Mouse (Mus musculus): Measurements from ENCODE around the gene D6Wsu163e. TPM values are rescaled to one million over a fixed set of nuclear protein-coding genes. Genes with fewer than 3 reads are reported as not detected.

The D6Wsu163e gene
- 10 to 100 TPM; 38.3 to 42.9 TPM for total RNA-seq (2021)
- long read RNA-seq, experiment 1, transcript D6Wsu163e-201 (14 exons, 2,501 nt), result major isoform, 27 of 47 reads
- long read RNA-seq, experiment 1, partial matches to known transcripts, result 8 of 47 reads
- long read RNA-seq, experiment 1, other reads (novel, unspliced or antisense), result 9 of 47 reads
- long read RNA-seq, experiment 2, transcript D6Wsu163e-201 (14 exons, 2,501 nt), result major isoform, 23 of 41 reads
- long read RNA-seq, experiment 2, partial matches to known transcripts, result 8 of 41 reads
- long read RNA-seq, experiment 2, other reads (novel, unspliced or antisense), result 8 of 41 reads

DNA sequence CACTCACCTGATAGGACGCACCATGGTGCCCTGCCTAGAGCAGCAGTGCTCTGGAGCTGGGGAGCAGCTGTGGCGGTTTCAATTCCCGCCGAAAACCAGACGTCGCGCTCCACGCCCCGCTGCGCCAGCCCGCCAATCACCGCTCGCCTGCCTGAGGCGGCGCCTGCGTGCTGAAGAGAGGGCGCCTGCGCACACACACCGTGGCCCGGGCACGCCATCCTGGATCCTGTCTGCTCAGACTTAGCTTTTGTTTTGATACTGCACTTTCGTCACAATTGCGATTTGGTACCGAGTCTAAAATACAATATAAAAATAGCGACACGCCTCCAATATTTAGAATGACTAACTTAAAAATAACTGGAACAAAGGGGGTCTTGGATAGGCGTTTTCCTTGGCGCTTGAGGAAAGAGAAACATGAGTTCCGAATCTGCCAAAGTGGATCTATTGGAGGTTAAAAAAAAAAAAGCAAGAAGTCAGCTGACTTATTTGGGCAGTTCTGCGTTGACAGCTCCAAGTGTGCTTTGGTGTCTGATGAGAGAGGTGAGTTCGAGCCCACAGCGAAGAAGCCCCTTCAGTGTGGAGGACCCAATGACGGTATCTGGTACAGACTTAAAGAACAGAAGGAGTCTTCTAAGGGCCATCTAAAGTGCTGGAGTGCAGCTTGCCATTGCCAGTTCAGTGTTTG, at the start of gene D6Wsu163e, which contains the start of gene Rad51ap1:
D6Wsu163e (plus strand) TSS at position 476 of the 685 bp plus-strand sequence.
Rad51ap1 (minus strand) TSS at position 101 of the 685 bp plus-strand sequence.
- peak; percentile 96 to 97 for DNase-seq (ENCODE audit: low spot score in 2 of 2)

DNA sequence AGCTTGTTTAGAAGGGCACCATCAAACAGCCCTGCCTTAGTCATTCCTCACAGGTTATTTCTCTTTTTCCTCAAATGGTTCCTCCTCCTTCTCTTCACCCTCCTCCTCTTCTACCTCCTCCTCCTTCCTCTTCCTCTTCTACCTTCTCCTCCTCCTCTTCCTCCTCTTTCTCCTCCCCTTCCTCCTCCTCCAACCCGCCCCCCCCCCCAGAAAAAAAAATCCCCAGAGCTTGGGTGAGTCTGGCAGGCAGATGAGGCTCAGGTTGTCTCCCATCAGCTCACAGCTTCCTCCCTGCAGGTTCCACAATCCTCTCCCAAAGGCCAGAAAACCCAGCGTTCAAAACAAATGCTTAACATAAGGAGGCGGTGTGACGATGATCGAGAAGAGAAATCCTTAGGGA, 32.4 kb upstream of the D6Wsu163e start:
- no peak for DNase-seq (ENCODE audit: low spot score in 2 of 2)

GRCm38 (mm10) chr6:126907876-126908275, 31.9 kb upstream of the D6Wsu163e start:
- no peak for DNase-seq (ENCODE audit: low spot score in 2 of 2)

- DNase-seq (ENCODE audit: low spot score in 2 of 2), result no peak
Measured at GRCm38 (mm10) chr6:126910727-126911126, 29.0 kb upstream of the D6Wsu163e start.

- DNase-seq (ENCODE audit: low spot score in 2 of 2), result no peak
Measured at GRCm38 (mm10) chr6:126914928-126915327, 24.8 kb upstream of the D6Wsu163e start.

DNA sequence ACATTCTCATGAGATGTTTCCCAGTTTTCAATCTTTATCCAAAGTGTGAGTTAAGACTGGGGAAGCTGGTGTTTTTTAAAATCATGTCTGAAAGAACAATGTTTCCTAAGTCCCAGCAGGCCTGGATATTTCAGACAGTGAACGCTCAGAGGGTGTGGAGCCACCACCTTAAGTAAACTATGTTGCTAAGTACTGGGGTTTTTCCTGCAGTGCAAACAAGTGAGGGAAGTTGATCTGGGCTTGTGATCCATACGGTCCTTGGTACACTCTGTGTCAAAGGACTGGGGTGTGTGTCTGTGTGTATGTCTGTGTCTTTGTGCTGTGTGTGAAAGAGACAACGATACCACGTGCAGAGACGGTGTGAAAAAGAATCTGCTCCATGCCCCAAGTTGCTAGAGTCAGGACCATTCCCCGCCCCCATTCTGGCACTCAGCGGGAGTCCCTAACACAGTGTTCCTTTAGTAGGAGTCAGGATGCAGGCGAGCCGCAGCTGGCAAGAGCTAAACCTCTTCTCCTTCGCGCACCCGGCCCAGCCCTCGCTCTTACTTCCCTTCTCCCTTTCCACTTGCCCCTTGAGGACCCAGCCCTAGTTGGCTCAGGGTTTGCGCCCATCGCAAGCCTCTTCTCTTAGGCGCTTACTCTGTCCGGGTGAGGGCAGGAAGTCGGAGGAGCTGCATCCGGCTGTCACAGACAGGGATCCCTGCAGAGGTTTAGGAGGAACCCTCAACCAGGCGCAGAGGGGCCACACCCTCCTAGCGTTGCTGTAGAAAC, 18.5 kb upstream of the D6Wsu163e start, which contains the start of gene Dyrk4:
Dyrk4 (minus strand) TSS at position 729 of the 771 bp plus-strand sequence.
- DNase-seq (ENCODE audit: low spot score in 2 of 2), result peak in 1 of 2 experiments; percentile 21

DNA sequence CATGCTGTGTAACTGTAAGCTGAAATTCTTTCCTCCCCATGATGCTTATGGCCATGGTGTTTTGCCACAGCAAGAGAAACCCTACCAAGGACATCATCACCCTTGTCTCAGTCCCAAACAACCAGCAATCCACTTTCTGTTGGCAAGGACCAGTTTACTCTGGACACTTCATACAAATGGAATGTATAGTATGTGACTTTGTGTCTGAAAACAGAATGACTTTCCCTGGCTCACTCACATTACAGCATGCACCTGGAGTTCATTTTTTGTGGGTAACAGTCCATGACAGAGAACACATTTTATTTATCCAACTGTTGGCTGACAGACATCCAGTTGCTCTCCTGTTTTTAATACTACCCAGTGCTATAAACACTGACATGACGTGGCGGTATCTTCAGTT, 6.9 kb upstream of the D6Wsu163e start:
- DNase-seq (ENCODE audit: low spot score in 2 of 2), result no peak

DNA sequence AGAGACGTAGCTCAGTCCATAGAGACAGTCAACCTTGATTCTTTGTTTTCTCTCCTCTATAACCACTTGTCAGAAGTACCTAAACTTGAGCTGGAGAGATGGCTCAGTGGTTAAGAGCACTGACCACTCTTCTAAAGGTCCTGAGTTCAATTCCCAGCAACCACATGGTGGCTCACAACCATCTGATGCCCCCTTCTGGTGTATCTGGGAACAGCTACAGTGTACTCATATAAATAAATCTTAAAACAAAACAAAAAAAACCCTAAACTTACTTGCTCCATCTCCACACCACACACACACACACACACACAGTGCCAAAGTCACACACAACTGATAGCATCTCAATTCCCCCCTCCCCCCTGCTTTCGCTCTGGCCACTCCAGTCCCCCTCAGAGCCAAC, 1.7 kb upstream of the D6Wsu163e start:
- DNase-seq (ENCODE audit: low spot score in 2 of 2), result no peak

- no peak for DNase-seq (ENCODE audit: low spot score in 2 of 2)
Measured at GRCm38 (mm10) chr6:126938853-126939486, 792 bp upstream of the D6Wsu163e start.

DNA sequence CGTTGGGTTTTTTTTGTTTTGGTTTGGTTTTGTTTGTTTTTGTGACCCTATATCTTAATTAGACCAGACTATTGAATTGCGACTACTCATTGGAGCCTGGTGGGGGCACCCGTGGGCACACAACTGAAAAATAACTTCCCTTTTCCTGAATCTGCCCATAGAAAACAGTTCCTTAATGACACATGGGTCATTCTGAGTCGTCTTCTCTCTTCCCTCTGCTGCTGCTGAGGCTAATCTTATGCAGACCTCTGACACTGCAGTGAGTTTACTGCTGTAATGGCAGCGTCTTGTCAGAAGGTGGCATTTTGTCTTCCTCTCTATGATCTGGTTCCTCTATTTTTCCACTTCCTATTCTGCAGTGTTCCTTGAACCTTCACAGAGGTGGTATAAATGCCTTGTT, 689 bp downstream of the D6Wsu163e start:
- no peak for DNase-seq (ENCODE audit: low spot score in 2 of 2)

DNA sequence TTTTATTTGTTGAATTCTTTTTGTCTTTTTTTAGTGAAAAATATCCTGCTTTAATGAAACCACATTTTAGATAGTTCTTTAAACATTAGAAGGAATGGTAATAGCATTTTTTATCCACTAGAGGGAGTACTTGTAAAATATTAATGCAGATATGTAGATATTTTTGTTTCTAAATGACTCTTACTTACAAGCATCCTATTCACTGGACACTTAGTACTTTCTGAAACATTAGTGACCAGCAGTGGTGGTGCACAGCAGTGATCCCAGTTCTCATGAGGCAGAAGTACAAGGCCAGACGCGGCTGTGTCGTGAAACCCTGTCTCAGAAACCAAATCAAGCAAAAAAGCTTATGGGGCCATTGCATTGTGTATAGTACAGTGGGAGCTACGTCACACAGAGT, 8.6 kb downstream of the D6Wsu163e start:
- DNase-seq (ENCODE audit: low spot score in 2 of 2), result peak in 1 of 2 experiments; percentile 14

DNA sequence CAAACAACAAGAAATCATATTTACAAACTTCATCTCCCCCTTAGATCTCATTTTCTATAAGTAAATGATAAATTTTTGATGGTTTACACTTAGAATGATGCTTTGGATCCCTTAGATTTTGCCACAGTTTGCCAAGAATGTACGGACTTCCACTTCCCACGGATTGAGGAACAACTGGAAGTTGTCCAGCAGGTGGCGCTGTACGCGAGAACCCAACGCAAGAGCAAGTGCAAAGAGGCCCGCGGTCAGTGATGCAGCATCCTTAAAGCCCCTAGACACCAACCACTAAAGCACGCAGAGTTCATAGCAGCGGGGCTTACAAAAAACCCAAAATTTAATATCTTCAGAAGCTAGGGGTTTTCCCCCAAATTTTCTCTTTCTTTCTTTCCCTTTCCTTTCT, 16.0 kb downstream of the D6Wsu163e start:
- DNase-seq (ENCODE audit: low spot score in 2 of 2), result peak; percentile 69 to 83

GRCm38 (mm10) chr6:126961371-126962018, 21.7 kb downstream of the D6Wsu163e start:
- no peak for DNase-seq (ENCODE audit: low spot score in 2 of 2)

GRCm38 (mm10) chr6:126962709-126963108, 22.9 kb downstream of the D6Wsu163e start:
- DNase-seq (ENCODE audit: low spot score in 2 of 2), result no peak

DNA sequence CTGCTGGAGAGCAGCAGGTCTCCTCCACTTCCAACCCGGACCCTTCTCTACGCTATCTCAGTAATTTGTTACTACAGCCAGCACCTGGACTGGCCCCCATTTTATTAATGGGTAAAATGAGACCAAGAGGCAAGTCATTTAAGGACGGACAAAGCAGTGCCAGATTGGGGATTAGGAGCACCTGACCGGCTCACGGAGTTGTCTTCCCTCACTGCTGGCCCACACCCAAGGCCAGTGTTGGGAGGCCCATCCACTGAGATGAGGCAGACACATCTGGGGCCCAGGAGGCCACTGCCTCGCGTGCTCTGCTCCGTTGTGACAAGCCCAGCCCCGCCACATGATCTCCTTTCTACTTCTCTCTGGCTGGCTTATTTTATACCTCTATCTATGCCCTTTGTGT, 23.7 kb downstream of the D6Wsu163e start:
- no peak for DNase-seq (ENCODE audit: low spot score in 2 of 2)

GRCm38 (mm10) chr6:126966241-126967026, 26.7 kb downstream of the D6Wsu163e start:
- DNase-seq (ENCODE audit: low spot score in 2 of 2), result no peak

DNA sequence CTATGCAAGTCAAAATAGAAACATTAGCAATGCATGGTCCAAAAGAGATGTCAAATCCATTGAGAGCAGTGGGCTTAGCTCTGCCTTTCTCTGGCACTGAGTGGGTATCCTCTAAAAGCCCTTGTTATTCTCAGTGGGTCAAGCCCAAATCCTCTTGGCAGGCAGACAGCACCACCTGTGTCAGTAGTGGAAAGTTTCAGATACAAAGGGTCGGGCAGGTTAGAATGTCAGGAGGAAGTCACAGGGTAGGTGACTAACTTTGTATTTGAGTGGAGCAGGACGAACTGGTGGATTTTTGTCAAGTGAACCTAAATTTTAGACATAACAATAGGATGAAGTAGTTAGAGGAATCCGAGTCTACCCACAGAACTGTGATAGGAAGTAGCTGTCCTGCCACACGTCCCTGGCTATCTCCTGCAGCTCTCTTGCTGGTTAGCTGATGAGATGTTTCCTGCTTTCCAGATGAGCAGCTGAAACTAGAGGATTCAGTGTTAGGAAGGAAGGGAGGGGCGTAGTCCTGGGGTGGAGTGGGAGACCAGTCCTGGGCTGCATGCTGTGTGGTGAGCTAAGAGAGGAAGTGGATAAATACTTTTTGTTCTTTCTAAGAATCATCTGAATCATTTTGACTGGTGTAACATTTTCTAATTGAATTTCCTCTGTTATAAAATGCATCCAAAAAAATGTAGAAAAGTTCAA, 41.9 kb downstream of the D6Wsu163e start:
- DNase-seq (ENCODE audit: low spot score in 2 of 2), result no peak

DNA sequence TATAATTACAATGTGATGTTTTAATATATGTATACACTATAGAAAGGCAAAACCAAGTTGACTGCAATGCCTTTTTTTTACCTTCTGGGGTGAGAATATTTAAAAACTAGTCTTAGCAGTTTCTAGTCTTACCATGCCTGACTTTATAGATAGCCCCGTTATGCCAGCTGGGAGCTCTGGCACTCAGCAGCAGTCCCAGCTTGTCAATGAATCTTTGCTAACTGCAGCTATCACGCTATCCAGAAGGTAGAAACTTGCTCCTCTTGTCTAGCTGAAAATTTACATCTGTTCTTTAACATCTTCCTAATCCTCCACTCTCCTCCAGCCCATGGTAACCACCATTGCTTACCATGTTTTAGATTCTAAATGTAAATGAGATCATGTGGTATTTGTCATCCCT, 53.9 kb downstream of the D6Wsu163e start:
- peak in 1 of 2 experiments; percentile 33 for DNase-seq (ENCODE audit: low spot score in 2 of 2)

GRCm38 (mm10) chr6:126995494-126995893, 55.7 kb downstream of the D6Wsu163e start:
- DNase-seq (ENCODE audit: low spot score in 2 of 2), result no peak

All from layer of hippocampus, postnatal 14 days (tissue).